Mouse (Mus musculus) bone marrow, adult 2 months (tissue): ENCODE measurements around the gene Fli1.

Experiments used
- CTCF ChIP-seq: fragments of 200-500 bp; IDR thresholded peaks from 2 replicates; pipeline ENCODE4 v1.5.1; 2011; ENCODE audit warnings: low read length, control low read depth; ENCODE audit not compliant: control insufficient read depth, insufficient read depth
- POLR2A ChIP-seq: fragments of 200-500 bp; IDR thresholded peaks from 2 replicates; pipeline ENCODE4 v1.6.1; 2011; ENCODE audit warnings: low read depth, mild to moderate bottlenecking, control low read depth, low read length, borderline replicate concordance; ENCODE audit not compliant: control insufficient read depth

GRCm38 (mm10) chr9:32535201-32535955, 7.3 kb downstream of the Fli1 start:
- TF ChIP-seq CTCF (no peak), POLR2A (no peak)
